Mouse (Mus musculus): ENCODE data around the gene Dcps.

Gene Dcps

DNA sequence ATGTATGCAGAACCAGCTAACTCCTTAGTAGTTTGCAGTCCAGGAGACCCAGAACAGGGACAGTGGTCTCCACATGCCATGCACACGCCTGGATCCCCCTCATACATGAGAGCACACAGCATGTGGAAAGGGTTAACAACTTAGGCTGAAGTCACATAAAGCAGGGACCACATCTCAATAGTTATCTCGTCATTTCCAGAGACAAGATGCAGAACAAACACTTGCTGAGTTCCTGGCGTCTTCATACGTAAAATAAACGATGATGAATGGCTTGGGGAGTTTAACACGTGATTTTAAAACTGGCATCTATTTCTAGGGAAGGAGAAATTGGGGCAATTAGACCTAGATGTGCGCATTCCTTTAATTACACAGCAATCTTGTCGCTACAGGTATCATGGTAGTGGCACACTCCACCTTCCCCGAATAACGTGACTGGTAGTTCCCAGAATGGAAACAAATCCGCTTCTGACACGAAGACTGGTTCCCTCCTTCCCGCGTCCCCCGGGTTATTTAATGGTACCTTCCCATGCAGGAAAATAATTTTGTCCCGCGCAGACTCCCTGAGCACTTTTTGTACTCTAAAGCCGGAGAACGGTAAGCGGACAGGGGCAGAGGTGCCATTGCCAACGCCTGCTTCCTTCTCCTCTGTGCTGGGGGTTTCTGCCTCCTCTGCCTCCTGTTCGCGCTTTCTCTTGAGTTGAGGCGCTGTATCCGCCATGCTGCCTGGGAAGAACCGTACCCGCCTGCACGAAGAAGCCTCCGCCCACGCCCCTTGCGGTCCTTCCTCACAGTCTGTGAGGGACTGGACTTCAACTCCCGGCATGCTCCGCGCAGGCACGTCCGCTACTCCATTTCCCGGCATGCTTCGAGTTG is at the start of gene Dcps:
TSS of gene Dcps (minus strand) at position 811 of the 873 bp plus-strand sequence.
- DNase-seq, result peak; percentile 89 to 95

- DNase-seq, result no peak
Measured at GRCm38 (mm10) chr9:35223466-35223865, 47.6 kb upstream of the Dcps start.

DNA sequence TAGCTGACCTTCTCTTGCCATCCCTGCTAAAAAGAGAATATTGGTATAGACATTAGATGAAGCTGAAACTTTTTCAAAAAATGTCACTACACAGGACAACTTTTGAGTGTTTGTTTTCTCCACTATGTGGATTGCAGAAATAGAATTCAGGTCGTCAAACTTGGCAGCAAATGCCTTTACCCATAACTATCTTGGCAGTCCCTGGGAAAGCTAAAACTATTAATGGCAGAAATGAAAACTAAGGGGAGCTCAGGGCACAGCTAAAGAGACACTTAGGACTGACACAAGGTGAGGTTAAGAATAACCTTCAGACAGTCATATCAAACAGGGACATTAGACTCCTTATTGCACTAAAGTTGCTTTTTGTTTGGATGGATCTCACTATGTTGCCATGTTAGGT is 42.1 kb upstream of the Dcps start:
- no peak for DNase-seq

DNA sequence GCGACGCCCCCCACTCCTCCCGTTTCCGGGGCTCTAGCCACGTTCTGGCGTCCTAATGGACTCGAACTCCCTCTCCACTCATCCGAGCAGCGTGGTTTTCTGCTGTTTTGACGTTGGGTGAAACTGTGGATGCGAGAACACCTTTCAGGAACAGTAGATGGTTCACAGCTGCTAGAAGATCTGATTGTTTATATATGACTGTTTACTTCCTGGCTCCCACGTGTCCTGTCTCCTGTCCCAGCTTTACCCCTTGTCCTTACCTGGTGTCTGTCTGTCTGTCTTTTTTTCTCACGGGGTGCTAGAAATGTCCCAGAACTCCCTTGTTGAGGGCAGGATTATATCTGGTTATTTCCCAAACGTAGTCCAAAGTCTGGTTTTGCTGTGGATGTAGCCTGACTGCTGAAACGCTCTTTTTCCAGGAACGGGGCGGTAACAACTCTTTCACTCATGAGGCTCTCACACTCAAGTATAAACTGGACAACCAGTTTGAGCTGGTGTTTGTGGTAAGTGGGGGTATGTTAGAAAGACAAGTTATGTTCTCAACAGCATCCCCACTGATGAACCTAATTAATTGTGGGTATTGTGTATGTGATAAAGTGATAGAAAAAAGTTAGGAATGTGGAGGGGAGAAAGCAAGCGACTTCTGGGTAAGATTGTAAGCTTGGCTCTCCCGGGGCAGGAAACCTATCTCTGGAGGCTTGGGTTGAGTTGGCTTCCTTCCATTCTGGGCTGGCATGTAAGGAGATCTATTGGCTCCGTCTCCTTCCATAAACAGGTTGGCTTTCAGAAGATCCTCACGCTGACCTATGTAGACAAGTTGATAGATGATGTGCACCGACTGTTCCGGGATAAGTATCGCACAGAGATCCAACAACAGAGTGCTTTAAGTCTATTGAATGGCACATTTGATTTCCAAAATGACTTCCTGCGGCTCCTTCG is 36.0 kb upstream of the Dcps start:
- no peak for DNase-seq

DNA sequence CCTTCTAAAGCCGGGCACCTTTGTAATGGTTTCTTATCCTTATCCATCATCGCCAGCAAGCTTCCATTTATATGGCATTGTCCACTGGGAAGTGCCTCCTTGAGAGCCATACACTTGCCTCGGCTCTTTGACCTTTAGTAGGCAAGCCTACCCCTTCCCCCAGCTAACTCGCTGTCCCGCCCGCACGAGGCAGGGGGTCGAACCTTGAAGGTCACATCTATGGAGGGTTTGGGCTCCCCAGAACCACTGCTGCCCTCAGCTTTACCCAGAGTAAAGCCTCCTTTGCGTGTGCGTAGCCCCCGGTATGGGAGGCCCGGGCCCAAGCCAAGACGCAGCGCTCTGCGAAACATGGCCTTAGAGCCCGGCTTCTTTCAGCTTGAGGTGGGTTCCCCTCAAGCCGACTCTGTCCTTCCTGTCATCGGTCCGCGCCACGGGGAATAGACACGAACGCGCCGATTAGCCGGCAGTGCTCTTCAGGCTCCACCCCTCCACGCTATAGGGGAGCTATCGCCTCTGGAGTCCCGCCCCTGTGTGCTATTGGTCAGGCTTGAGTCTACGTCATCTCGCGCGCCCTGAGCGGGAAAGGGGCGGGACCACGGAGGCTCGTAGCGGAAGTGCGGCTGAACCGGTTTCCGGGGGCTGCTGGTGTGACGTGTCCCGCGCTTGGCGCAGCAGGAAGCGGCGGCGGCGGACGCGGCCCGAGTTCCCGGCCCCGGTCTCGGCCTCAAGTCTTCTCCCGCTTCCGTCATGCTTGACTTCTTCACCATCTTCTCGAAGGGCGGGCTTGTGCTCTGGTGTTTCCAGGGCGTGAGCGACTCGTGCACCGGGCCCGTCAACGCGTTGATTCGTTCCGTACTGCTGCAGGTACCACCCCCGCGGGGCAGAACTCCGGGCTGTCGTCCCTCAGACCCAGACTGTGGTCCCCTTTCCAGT is 34.9 kb upstream of the Dcps start, which contains the start of gene Foxred1:
TSS of gene Foxred1 (minus strand) at position 514 of the 933 bp plus-strand sequence.
- peak; percentile 98 for DNase-seq

DNA sequence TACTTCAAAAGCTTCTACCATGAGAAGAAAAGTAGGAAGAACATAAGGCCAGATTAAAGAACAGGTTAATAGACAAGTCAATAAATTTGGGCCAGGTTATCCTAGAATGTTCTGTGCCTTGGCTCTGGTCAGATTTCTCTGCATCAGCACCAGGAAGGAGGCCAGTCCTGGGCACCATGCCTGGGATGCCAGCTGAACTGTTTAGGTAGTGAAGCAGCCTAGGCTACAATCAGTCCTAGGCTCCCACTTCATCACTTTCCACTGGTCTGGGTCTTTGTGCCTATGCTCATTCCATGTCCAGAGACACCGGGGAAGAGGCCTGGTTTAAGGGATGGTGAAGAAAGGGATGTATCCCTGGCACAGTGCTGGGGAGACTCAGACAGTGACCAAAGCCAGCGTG is 28.6 kb upstream of the Dcps start:
- DNase-seq, result no peak

GRCm38 (mm10) chr9:35203536-35203935 is 27.7 kb upstream of the Dcps start:
- no peak for DNase-seq

- no peak for DNase-seq
Measured at GRCm38 (mm10) chr9:35200529-35201060, 24.7 kb upstream of the Dcps start.

GRCm38 (mm10) chr9:35199772-35200471 is 24.1 kb upstream of the Dcps start, which contains the start of the genes Srpr and Tirap:
TSS of gene Srpr (plus strand) at chr9:35200175.
TSS of gene Tirap (minus strand) at chr9:35200291.
- peak; percentile 81 to 93 for DNase-seq

- DNase-seq, result no peak
Measured at GRCm38 (mm10) chr9:35198945-35199771, 23.3 kb upstream of the Dcps start.

DNA sequence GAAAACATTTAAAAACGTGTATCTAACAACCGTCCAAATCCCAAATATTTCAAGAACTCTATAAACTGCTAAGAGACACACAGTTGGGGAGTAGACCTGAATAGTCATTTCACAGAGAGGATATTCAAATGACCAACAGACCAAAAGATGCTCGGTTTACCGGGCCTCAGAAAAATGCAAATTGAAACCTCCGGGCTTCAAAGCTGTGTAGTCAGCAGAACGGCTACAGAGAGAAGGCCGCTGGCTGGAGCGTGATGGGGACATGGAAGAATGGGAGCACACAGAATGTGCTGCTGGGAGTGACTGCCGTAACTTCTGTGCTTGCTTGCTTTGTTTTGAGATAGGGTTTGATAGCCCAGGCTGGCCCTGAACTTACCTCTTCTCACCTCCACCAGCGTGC is 22.5 kb upstream of the Dcps start:
- no peak for DNase-seq

- no peak for DNase-seq
Measured at GRCm38 (mm10) chr9:35197625-35198024, 21.8 kb upstream of the Dcps start.

DNA sequence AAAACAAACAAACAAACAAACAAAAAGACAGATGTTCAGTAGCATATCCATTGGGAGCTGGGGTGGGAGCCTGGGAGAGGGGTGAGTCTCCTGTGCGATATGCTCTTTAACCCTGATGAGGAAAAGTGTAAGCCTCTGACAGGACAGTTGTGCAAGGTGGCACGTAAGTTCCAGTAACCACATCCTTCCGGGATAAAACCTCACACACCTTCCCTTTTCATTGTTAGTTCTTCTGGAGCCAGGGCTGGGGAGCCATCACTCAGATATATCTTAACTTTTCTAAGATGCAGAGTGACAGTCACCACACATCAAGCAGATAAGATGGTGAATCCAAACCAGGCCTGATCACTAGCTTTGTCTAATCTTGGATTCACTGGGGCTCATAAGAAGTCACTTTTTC is 18.2 kb upstream of the Dcps start:
- no peak for DNase-seq

- DNase-seq, result no peak
Measured at GRCm38 (mm10) chr9:35192983-35193542, 17.2 kb upstream of the Dcps start.

GRCm38 (mm10) chr9:35188700-35189099 is 12.8 kb upstream of the Dcps start:
- no peak for DNase-seq

GRCm38 (mm10) chr9:35187351-35187903 is 11.6 kb upstream of the Dcps start:
- no peak for DNase-seq

DNA sequence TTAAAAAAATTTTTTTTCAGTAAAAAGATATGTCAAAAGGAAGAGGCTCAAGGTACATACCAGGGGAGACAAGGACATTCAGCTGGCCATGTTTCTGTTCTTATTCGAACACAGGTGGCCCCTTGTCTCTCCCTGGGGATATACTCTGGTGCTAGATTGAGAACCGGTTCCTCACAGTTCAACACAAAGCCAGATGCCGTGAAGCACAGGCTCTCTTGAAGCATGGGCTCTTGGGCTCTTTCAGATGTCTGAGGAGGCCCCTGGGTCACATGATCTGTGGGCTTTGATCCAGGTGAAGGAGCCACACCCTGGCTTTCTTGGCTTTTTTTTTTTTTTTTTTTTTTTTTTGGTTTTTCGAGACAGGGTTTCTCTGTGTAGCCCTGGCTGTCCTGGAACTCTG is 10.6 kb upstream of the Dcps start:
- DNase-seq, result no peak

GRCm38 (mm10) chr9:35183359-35183758 is 7.5 kb upstream of the Dcps start:
- peak in 1 of 2 experiments; percentile 25 for DNase-seq

GRCm38 (mm10) chr9:35182832-35183231 is 7.0 kb upstream of the Dcps start:
- DNase-seq, result no peak
